Mouse (Mus musculus): ENCODE results near the gene Ccdc24. TPM values are rescaled to one million over a fixed set of nuclear protein-coding genes. Genes with fewer than 3 reads are reported as not detected.

The Ccdc24 gene
- polyA plus RNA-seq, 1 experiment from 2014 or later, result 2.9 TPM

DNA sequence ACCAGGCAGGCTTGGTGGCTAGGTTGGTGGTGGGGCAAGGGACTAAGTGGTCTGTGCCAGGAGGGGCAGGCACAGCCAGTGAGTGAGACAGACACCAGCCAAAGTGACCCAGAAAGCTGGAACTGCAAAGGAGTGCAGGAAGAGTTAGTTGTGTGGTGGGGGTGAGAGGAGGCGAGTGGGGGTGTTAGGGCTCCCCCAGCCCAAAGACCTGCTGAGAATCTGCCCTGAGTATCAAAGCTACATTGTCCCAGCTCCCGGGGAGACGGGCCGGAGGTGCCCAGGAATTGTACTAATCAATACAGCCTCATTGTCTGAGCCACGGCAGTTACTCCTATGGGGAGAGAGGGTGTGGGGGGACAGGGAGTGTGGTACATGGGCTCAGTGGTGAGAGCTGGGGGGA, 22.9 kb downstream of the Ccdc24 start:
- Histone ChIP-seq H3K27ac (peak overlapping the region; percentile 55), H3K27me3 (no peaks in the 10 kb centered on the region), H3K4me2 (replicated peaks) (peak overlapping the region; percentile 22)

DNA sequence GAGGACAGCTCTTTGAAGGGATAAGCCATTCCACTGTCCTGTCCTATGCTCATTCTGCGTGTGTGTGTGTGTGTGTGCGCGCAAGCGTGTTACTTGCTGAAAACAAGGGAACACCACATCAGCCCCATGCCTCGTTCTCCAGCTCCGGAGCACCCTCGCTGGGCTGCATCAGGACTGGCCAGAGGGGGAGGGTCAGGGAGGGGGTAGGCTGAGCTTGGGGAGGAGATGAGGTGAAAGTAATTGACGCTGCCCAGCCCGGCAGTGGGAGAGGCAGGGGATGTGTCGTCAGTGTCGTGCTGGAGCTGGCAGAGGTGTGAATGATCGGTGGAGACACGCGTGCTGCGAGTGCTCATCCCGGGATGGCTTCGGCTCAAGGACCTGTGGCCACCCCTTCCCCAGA, 23.3 kb downstream of the Ccdc24 start:
- H3K4me3 ChIP-seq, result no peak overlapping the region
- peaks cover 31% of the 10 kb centered on the region for H3K4me1 ChIP-seq
- H3K27me3 ChIP-seq, result no peaks in the 10 kb centered on the region
- H3K36me3 ChIP-seq, result no peaks in the 10 kb centered on the region
- peak overlapping the region; percentile 22 for H3K4me2 ChIP-seq (replicated peaks)
- 0 out of 2 replicates have a peak, but pooled peaks have one; percentile 35 for ATAC-seq (ENCODE audit: low FRiP score)
- 46% methylated on average over 17 of the region's 17 CpGs for WGBS
- H3K9me3 ChIP-seq (replicated peaks), result no peaks in the 10 kb centered on the region
- peak overlapping the region; percentile 23; the same call in 1 of the 2 replicates for H3K9ac ChIP-seq
- H3K27ac ChIP-seq, result peak overlapping the region; percentile 55

More for the DNA sequence above, 22.9 kb downstream of the Ccdc24 start:
- peak overlapping the region; percentile 23; the same call in 1 of the 2 replicates for H3K9ac ChIP-seq
- WGBS, result 26% methylated on average over 5 of the region's 5 CpGs
- no peaks in the 10 kb centered on the region for H3K36me3 ChIP-seq
- H3K4me3 ChIP-seq, result no peak overlapping the region
- H3K4me1 ChIP-seq, result peaks cover 31% of the 10 kb centered on the region
- ATAC-seq (ENCODE audit: low FRiP score), result peak; percentile 55
- no peaks in the 10 kb centered on the region for H3K9me3 ChIP-seq (replicated peaks)

DNA sequence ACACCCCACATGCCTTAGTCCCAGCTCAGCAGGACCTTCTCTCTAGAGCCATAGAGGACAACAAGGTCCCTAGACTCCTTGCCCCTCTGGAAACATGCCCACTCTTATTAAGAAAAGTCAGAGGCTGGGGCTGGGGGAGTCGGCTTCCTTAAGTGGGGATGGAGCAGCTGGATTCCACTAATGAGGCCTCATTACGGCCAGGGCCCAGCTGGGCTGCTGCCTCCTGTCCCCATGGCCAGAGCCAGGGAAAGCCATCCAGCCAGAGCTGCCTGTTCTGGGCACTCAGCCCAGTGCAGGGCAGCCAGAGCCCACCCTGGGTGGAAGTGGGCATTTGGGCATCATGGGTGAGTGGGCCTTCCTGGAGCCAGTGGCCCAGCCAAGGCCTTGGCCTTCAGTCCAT, 25.3 kb downstream of the Ccdc24 start:
- Histone ChIP-seq H3K4me2 (replicated peaks) (no peak overlapping the region), H3K36me3 (no peaks in the 10 kb centered on the region), H3K4me1 (peaks cover 31% of the 10 kb centered on the region), H3K9ac (no peak overlapping the region), H3K27me3 (no peaks in the 10 kb centered on the region), H3K4me3 (no peak overlapping the region), H3K9me3 (replicated peaks) (no peaks in the 10 kb centered on the region), H3K27ac (0 out of 2 replicates have a peak overlapping the region, but pooled peaks have one; percentile 17)
- WGBS, result 45% methylated on average over 2 of the region's 2 CpGs
- peak; percentile 35; the same call in 1 of the 2 replicates for ATAC-seq (ENCODE audit: low FRiP score)

DNA sequence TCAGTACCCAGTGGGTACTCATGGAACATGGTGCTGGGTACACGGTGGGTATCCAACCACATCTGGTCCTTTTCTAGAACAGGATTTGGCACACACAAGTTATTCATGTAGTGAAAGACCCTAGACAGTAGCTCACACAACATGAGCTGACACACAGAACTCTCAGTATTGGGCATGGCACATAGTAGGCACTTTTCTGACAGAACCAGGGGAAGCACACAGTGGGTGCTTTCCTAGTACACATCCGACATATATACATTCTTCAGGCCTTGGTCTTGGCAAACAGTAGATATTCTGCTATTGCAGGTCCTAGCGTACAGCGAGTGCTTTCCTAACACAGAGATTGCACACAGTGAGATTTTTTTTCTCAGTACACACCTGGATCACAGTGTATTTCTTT, 26.1 kb downstream of the Ccdc24 start:
- Histone ChIP-seq H3K4me2 (replicated peaks) (no peak overlapping the region), H3K27me3 (no peaks in the 10 kb centered on the region), H3K4me1 (peaks cover 31% of the 10 kb centered on the region), H3K9ac (no peak overlapping the region), H3K36me3 (no peaks in the 10 kb centered on the region), H3K4me3 (no peak overlapping the region), H3K9me3 (replicated peaks) (no peaks in the 10 kb centered on the region), H3K27ac (no peak overlapping the region)
- 95% methylated on average over 4 of the region's 4 CpGs for WGBS
- no peak for ATAC-seq (ENCODE audit: low FRiP score)

DNA sequence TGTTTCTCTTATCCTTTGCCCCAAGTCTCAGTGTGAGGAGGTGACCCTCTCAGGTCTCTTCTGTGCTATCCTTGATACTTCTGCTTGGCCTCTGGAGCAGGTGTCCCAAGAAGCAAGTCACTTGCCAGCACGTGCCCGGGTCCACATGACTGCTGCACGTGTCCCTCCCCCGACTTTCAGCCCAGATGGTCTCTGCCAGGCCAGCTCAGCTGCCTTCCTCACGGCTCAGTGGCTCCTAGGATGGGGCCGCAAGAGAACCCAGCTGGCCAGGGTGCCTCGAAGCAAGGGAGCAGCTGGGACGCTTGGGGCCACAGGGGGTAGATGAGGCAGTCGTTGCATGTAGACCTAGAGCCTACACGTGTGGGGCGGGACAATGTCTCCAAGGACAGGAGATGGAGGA, 27.0 kb downstream of the Ccdc24 start:
- H3K4me3 ChIP-seq, result no peak overlapping the region
- no peaks in the 10 kb centered on the region for H3K36me3 ChIP-seq
- 0 out of 2 replicates have a peak, but pooled peaks have one; percentile 17 for ATAC-seq (ENCODE audit: low FRiP score)
- WGBS, result 70% methylated on average over 11 of the region's 11 CpGs
- H3K4me2 ChIP-seq (replicated peaks), result no peak overlapping the region
- no peak overlapping the region for H3K9ac ChIP-seq
- peaks cover 24% of the 10 kb centered on the region for H3K4me1 ChIP-seq
- no peaks in the 10 kb centered on the region for H3K27me3 ChIP-seq
- H3K9me3 ChIP-seq (replicated peaks), result no peaks in the 10 kb centered on the region
- no peak overlapping the region for H3K27ac ChIP-seq

DNA sequence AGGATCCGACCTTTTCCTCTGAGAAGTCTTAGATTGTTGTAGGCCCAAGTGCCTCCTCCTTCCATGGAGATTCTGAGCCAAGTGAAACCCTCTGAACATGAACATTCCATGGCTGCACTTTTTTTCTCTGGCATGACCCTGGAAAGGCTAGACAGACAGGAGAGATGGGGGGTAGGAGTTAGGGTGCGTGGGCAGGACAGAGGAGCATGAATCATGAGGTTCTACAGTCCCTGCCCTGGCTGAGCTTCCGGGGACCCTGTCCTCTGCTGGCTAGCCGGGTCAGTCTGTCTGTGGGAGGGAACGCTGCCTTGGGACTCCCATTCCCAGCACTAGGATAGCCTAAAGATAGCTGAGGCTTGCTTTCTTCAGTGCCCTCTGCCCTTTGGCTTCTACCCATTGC, 27.9 kb downstream of the Ccdc24 start:
- H3K27ac ChIP-seq, result no peak overlapping the region
- no peaks in the 10 kb centered on the region for H3K27me3 ChIP-seq
- no peak for ATAC-seq (ENCODE audit: low FRiP score)
- WGBS, result 88% methylated on average over 5 of the region's 5 CpGs
- H3K4me2 ChIP-seq (replicated peaks), result no peak overlapping the region
- H3K36me3 ChIP-seq, result no peaks in the 10 kb centered on the region
- no peak overlapping the region for H3K9ac ChIP-seq
- peaks cover 16% of the 10 kb centered on the region for H3K4me1 ChIP-seq
- H3K4me3 ChIP-seq, result no peak overlapping the region
- H3K9me3 ChIP-seq (replicated peaks), result no peaks in the 10 kb centered on the region

DNA sequence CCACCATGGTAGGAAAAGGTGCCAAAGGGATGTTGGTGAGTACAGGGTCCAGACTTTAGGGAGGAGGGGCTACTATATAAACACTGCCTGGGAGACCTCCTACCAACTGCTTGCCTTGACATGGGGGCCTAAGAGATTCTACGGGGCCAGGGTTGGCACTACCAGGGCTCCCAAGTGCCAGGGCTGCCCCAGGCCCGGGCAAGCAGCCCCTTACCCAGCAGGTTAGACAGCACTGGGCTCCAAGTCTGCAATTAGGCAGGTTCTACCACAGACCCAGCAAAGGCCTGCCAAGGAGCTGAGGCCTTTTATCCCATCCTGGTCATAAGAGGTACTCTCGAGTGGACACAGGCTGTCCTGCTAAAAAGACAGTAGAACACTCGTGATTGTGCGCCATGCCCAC, 29.3 kb downstream of the Ccdc24 start:
- Histone ChIP-seq H3K9me3 (replicated peaks) (no peaks in the 10 kb centered on the region), H3K4me2 (replicated peaks) (no peak overlapping the region), H3K4me1 (peaks cover 8% of the 10 kb centered on the region), H3K36me3 (no peaks in the 10 kb centered on the region), H3K9ac (no peak overlapping the region), H3K4me3 (no peak overlapping the region), H3K27ac (no peak overlapping the region), H3K27me3 (no peaks in the 10 kb centered on the region)
- WGBS, result 95% methylated on average over 5 of the region's 5 CpGs
- no peak for ATAC-seq (ENCODE audit: low FRiP score)

DNA sequence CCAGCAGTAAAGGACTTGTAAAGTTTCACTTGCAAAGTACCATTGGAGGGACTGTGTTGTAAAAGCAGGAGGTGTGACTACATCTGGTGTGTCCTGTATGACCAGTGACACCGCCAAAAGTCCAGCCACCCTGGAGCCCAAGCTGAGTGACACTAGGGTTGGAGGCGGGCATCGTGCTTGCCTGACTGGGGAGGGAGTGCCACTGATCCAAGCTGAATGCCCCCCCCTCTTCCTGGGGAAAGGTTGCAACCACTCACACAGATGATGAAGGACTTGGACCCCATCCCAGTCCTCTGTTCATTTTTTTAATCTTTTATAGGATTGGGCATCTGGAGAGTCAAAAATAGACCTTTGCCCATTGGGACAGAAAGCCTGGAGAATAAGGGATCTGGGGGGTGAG, 30.8 kb downstream of the Ccdc24 start:
- H3K4me2 ChIP-seq (replicated peaks), result no peak overlapping the region
- H3K27ac ChIP-seq, result no peak overlapping the region
- 0 out of 2 replicates have a peak, but pooled peaks cover 2% of the 10 kb centered on the region for H3K4me1 ChIP-seq
- H3K4me3 ChIP-seq, result no peak overlapping the region
- no peaks in the 10 kb centered on the region for H3K9me3 ChIP-seq (replicated peaks)
- WGBS, result 86% methylated on average over 3 of the region's 3 CpGs
- no peak overlapping the region for H3K9ac ChIP-seq
- no peak for ATAC-seq (ENCODE audit: low FRiP score)
- H3K36me3 ChIP-seq, result no peaks in the 10 kb centered on the region
- H3K27me3 ChIP-seq, result no peaks in the 10 kb centered on the region

DNA sequence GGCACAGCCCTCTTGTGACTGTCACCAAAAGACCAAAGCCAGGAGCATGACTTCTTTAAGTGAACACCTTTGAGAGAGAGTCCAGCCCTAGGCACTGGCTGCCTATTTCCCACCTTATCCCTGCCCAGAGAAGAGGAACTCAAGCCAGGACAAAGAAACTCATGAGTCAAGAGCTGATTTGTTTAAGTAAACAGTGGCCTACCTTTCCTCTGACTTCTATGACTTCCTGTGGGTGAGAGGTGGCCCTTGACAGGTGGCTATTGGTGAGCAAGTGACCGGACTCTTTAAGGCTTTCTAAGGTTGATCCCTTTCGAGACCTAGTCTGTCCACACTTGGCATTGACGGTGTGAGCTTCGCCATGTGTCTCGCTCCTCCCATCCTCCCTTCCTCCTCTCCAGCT, 31.5 kb downstream of the Ccdc24 start:
- 94% methylated on average over 5 of the region's 5 CpGs for WGBS
- no peak overlapping the region for H3K4me3 ChIP-seq
- no peaks in the 10 kb centered on the region for H3K9me3 ChIP-seq (replicated peaks)
- no peak overlapping the region for H3K9ac ChIP-seq
- H3K36me3 ChIP-seq, result no peaks in the 10 kb centered on the region
- H3K4me1 ChIP-seq, result 0 out of 2 replicates have a peak, but pooled peaks cover 2% of the 10 kb centered on the region
- no peak overlapping the region for H3K27ac ChIP-seq
- H3K27me3 ChIP-seq, result no peaks in the 10 kb centered on the region
- H3K4me2 ChIP-seq (replicated peaks), result no peak overlapping the region
- ATAC-seq (ENCODE audit: low FRiP score), result no peak

DNA sequence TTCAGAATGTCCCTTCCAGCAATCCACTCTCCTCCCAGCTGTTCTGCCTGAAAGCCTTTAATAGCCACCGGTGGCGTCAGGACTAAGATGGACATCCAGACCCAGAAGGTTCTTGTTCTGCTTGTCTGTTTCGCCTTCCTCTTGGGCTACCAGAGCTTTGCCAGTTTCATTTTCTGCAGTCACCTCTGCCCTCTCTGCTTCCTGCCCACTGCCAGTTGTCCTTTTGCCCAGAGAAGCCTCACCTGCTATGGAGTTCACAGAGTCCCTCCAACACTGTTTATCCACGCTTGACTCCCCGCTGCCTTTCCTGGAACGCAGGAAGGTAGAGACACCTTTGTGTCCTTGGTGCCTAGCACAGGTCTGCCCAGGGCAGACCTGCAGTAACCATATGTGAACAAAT, 33.0 kb downstream of the Ccdc24 start:
- Histone ChIP-seq H3K4me1 (peaks cover 5% of the 10 kb centered on the region; the same call in 1 of the 2 replicates), H3K4me3 (no peak overlapping the region), H3K27ac (no peak overlapping the region), H3K9ac (no peak overlapping the region), H3K36me3 (no peaks in the 10 kb centered on the region), H3K4me2 (replicated peaks) (no peak overlapping the region), H3K27me3 (no peaks in the 10 kb centered on the region), H3K9me3 (replicated peaks) (no peaks in the 10 kb centered on the region)
- no peak for ATAC-seq (ENCODE audit: low FRiP score)
- WGBS, result 83% methylated on average over 6 of the region's 6 CpGs

DNA sequence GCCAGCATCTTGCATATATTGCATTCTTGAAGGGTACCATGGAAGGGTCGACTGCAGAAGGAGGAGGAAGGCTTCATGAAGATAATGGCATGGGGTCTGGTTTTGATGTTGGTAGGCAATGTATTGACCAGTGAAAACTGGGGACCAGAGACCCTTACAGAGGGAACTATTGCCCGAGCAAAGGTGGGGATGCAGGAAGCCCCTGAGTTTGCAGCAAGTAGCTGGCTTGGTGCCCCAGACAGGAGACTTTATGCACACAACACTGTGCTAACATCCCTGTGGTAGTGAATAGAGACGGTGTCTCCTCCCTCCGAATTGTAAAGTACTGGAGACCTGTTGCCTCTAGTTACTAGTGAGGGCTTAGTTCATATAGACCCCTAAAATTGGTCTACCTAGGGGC, 35.1 kb downstream of the Ccdc24 start:
- Histone ChIP-seq H3K4me2 (replicated peaks) (0 out of 2 replicates have a peak overlapping the region, but pooled peaks have one; percentile 89), H3K4me1 (peaks cover 8% of the 10 kb centered on the region; the same call in 1 of the 2 replicates), H3K36me3 (no peaks in the 10 kb centered on the region), H3K9ac (no peak overlapping the region), H3K27me3 (0 out of 2 replicates have a peak, but pooled peaks cover 9% of the 10 kb centered on the region), H3K27ac (no peak overlapping the region), H3K4me3 (no peak overlapping the region), H3K9me3 (replicated peaks) (no peaks in the 10 kb centered on the region)
- WGBS, result 73% methylated on average over 4 of the region's 4 CpGs
- ATAC-seq (ENCODE audit: low FRiP score), result no peak

DNA sequence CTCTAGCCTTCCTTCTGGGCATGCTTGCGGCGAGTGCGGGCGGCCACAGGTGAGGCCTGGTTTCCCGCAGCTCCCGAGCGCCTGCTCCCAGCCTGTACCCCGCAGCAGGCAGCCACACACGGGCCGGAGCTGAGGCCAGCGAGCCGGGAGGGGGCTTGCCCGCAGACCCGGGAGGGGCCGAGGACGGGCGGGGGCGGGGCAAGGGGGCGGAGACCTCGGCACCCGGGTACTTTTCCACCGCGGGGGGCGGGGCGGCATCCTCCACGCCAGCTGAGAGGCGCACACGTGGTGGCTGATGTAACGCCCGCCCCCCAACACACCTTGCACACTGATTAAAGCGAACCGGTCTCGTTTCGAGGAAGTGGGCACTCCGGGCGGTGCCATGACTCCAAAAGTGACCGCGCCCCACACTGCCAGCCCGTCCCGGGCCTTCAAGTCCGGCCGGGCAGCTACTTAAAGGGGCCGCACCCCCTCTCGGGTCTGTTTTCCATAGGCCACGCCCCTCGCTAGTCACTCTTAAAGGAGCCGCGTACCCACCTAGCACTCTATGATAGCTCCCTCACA, 36.1 kb downstream of the Ccdc24 start:
- H3K4me1 ChIP-seq, result peaks cover 8% of the 10 kb centered on the region; the same call in 1 of the 2 replicates
- WGBS, result under 1% methylated on average over 42 of the region's 48 CpGs
- H3K9ac ChIP-seq, result peak overlapping the region; percentile 74
- H3K9me3 ChIP-seq (replicated peaks), result no peaks in the 10 kb centered on the region
- H3K27me3 ChIP-seq, result peaks cover 9% of the 10 kb centered on the region; the same call in 1 of the 2 replicates
- H3K4me3 ChIP-seq, result peak overlapping the region; percentile 76
- peak overlapping the region; percentile 89 for H3K4me2 ChIP-seq (replicated peaks)
- no peaks in the 10 kb centered on the region for H3K36me3 ChIP-seq
- peak; percentile 90 for ATAC-seq (ENCODE audit: low FRiP score)
- H3K27ac ChIP-seq, result peak overlapping the region; percentile 81

Measured in hindbrain, embryonic 12.5 days (tissue).